Mouse (Mus musculus) lung, embryonic 16.5 days (tissue): ENCODE measurements around the gene Rnf224. TPM values are rescaled to one million over a fixed set of nuclear protein-coding genes. Genes with fewer than 3 reads are reported as not detected.

Experiments
- ATAC-seq: fragments of 200-750 bp; cut with Nextera tagmentation; 2 replicates; pipeline ENCODE4 v1.8.0; 2017; ENCODE audit warnings: low read depth, mild to moderate bottlenecking, moderate library complexity
- H3K27ac ChIP-seq: fragments of 300-500 bp; sonication (generic); 2 replicates; pipeline ENCODE4 v1.5.1; 2014; ENCODE audit warnings: mild to moderate bottlenecking, control low read depth, low read length
- H3K27me3 ChIP-seq: fragments of 300-500 bp; sonication (generic); 2 replicates; pipeline ENCODE4 v1.6.1; 2014; ENCODE audit warnings: low read depth, low read length, mixed read lengths; ENCODE audit not compliant: control insufficient read depth, insufficient read depth
- H3K36me3 ChIP-seq: fragments of 300-500 bp; sonication (generic); 2 replicates; pipeline ENCODE4 v1.6.1; 2014; ENCODE audit warnings: low read length; ENCODE audit not compliant: control insufficient read depth, insufficient read depth
- H3K4me1 ChIP-seq: fragments of 300-500 bp; sonication (generic); replicated peaks from 2 replicates; pipeline ENCODE4 v1.6.1; 2014; ENCODE audit warnings: low read length, mixed read lengths; ENCODE audit not compliant: control insufficient read depth, insufficient read depth
- H3K4me2 ChIP-seq: fragments of 300-500 bp; sonication (generic); 2 replicates; pipeline ENCODE4 v1.6.1; 2014; ENCODE audit warnings: low read depth, low read length, control low read depth
- H3K4me3 ChIP-seq: fragments of 300-500 bp; sonication (generic); 2 replicates; pipeline ENCODE4 v1.5.1; 2014; ENCODE audit warnings: mild to moderate bottlenecking, low read length, control low read depth
- H3K9ac ChIP-seq: fragments of 300-500 bp; sonication (generic); 2 replicates; pipeline ENCODE4 v1.6.1; 2014; ENCODE audit warnings: low read length, control low read depth
- H3K9me3 ChIP-seq: fragments of 300-500 bp; sonication (generic); 2 replicates; pipeline ENCODE4 v1.6.1; 2016; ENCODE audit warnings: low read length; ENCODE audit not compliant: control insufficient read depth
- WGBS: fragments of 180-500 bp; shearing (Covaris S2); extraction: QIAGEN DNeasy Blood & Tissue Kit; methylation state at CpG from one replicate; pipeline ENCODE4 v1.1.7; 2014; 5-methylcytosine and 5-hydroxymethylcytosine counted together
- polyA plus RNA-seq: library from polyadenylated mRNA; unstranded; fragments of >200 nt; fragmentation: Nextera tagmentation; extraction: Ambion mirVana; gene quantifications from 2 replicates; pipeline ENCODE4 v1.2.1, GENCODE M21; 2015

The Rnf224 gene
- polyA plus RNA-seq, 1 experiment from 2014 or later: not detected

- WGBS: 15% methylated on average over 55 of the region's 55 CpGs
- Histone ChIP-seq H3K27me3 (peaks cover 4% of the 10 kb centered on the region; the same call in 1 of the 2 replicates), H3K9ac (peak overlapping the region; percentile 64), H3K9me3 (no peaks in the 10 kb centered on the region), H3K4me3 (peak overlapping the region; percentile 47), H3K4me1 (peaks cover 22% of the 10 kb centered on the region), H3K36me3 (peaks cover 11% of the 10 kb centered on the region), H3K4me2 (peak overlapping the region; percentile 65), H3K27ac (peak overlapping the region; percentile 87)
- peak; percentile 41 for ATAC-seq
These were observed 41.1 kb downstream of the Rnf224 start for GRCm38 (mm10) chr2:25195211-25196156.

GRCm38 (mm10) chr2:25194486-25195171, 42.0 kb downstream of the Rnf224 start:
- Histone ChIP-seq H3K9ac (peak overlapping the region; percentile 10; the same call in 1 of the 2 replicates), H3K4me3 (peak overlapping the region; percentile 47), H3K9me3 (no peaks in the 10 kb centered on the region), H3K4me1 (peaks cover 22% of the 10 kb centered on the region), H3K27me3 (peaks cover 4% of the 10 kb centered on the region; the same call in 1 of the 2 replicates), H3K27ac (peak overlapping the region; percentile 87; the same call in 1 of the 2 replicates), H3K4me2 (peak overlapping the region; percentile 65), H3K36me3 (peaks cover 4% of the 10 kb centered on the region)
- WGBS: 76% methylated on average over 17 of the region's 17 CpGs
- no peak for ATAC-seq

- no peak overlapping the region for H3K9ac ChIP-seq
- no peak overlapping the region for H3K4me2 ChIP-seq
- WGBS: 75% methylated on average over 5 of the region's 5 CpGs
- ATAC-seq: no peak
- peaks cover 4% of the 10 kb centered on the region; the same call in 1 of the 2 replicates for H3K27me3 ChIP-seq
- no peaks in the 10 kb centered on the region for H3K9me3 ChIP-seq
- no peak overlapping the region for H3K4me3 ChIP-seq
- peaks cover 3% of the 10 kb centered on the region; the same call in 1 of the 2 replicates for H3K36me3 ChIP-seq
- peaks cover 22% of the 10 kb centered on the region for H3K4me1 ChIP-seq
- H3K27ac ChIP-seq: peak overlapping the region; percentile 50; the same call in 1 of the 2 replicates
These were observed 42.6 kb downstream of the Rnf224 start for GRCm38 (mm10) chr2:25194006-25194405.

- Histone ChIP-seq H3K9ac (0 out of 2 replicates have a peak overlapping the region, but pooled peaks have one; percentile 39), H3K4me2 (0 out of 2 replicates have a peak overlapping the region, but pooled peaks have one; percentile 30), H3K27me3 (peaks cover 4% of the 10 kb centered on the region; the same call in 1 of the 2 replicates), H3K27ac (peak overlapping the region; percentile 50), H3K4me3 (no peak overlapping the region), H3K4me1 (peaks cover 22% of the 10 kb centered on the region), H3K36me3 (peaks cover under 1% of the 10 kb centered on the region; the same call in 1 of the 2 replicates), H3K9me3 (no peaks in the 10 kb centered on the region)
- ATAC-seq: peak; percentile 71
- WGBS: 2% methylated on average over 6 of the region's 6 CpGs
These were observed 43.2 kb downstream of the Rnf224 start for GRCm38 (mm10) chr2:25193330-25193770.

GRCm38 (mm10) chr2:25187841-25188240, 48.7 kb downstream of the Rnf224 start:
- Histone ChIP-seq H3K27ac (no peak overlapping the region), H3K4me2 (no peak overlapping the region), H3K4me3 (no peak overlapping the region), H3K27me3 (peaks cover 7% of the 10 kb centered on the region), H3K36me3 (no peaks in the 10 kb centered on the region), H3K4me1 (peaks cover 7% of the 10 kb centered on the region; the same call in 1 of the 2 replicates), H3K9me3 (no peaks in the 10 kb centered on the region), H3K9ac (no peak overlapping the region)
- ATAC-seq: no peak
- 79% methylated on average over 6 of the region's 6 CpGs for WGBS

- Histone ChIP-seq H3K4me2 (peak overlapping the region; percentile 94), H3K9ac (no peak overlapping the region; the same call in 1 of the 2 replicates), H3K27me3 (peaks cover 13% of the 10 kb centered on the region), H3K36me3 (no peaks in the 10 kb centered on the region), H3K9me3 (no peaks in the 10 kb centered on the region), H3K4me3 (peak overlapping the region; percentile 57), H3K27ac (no peak overlapping the region), H3K4me1 (peaks cover 7% of the 10 kb centered on the region; the same call in 1 of the 2 replicates)
- ATAC-seq: no peak; the same call in 1 of the 2 replicates
- WGBS: 32% methylated on average over 5 of the region's 5 CpGs
These were observed 50.0 kb downstream of the Rnf224 start for GRCm38 (mm10) chr2:25186575-25186930.

GRCm38 (mm10) chr2:25185625-25186574, 50.7 kb downstream of the Rnf224 start:
- peak; percentile 63 for ATAC-seq
- H3K4me3 ChIP-seq: peak overlapping the region; percentile 57
- peak overlapping the region; percentile 94 for H3K4me2 ChIP-seq
- under 1% methylated on average over 64 of the region's 64 CpGs for WGBS
- H3K9ac ChIP-seq: peak overlapping the region; percentile 75
- peak overlapping the region; percentile 82 for H3K27ac ChIP-seq
- peaks cover 7% of the 10 kb centered on the region; the same call in 1 of the 2 replicates for H3K4me1 ChIP-seq
- H3K27me3 ChIP-seq: peaks cover 19% of the 10 kb centered on the region
- no peaks in the 10 kb centered on the region for H3K9me3 ChIP-seq
- no peaks in the 10 kb centered on the region for H3K36me3 ChIP-seq

GRCm38 (mm10) chr2:25184496-25184895, 52.1 kb downstream of the Rnf224 start:
- peaks cover 22% of the 10 kb centered on the region for H3K27me3 ChIP-seq

More at GRCm38 (mm10) chr2:25184496-25184895, 52.1 kb downstream of the Rnf224 start:
- no peaks in the 10 kb centered on the region for H3K36me3 ChIP-seq
- no peak overlapping the region for H3K9ac ChIP-seq
- no peak for ATAC-seq
- no peak overlapping the region for H3K27ac ChIP-seq
- H3K9me3 ChIP-seq: no peaks in the 10 kb centered on the region
- H3K4me1 ChIP-seq: peaks cover 7% of the 10 kb centered on the region; the same call in 1 of the 2 replicates
- H3K4me3 ChIP-seq: no peak overlapping the region
- WGBS: 95% methylated on average over 7 of the region's 7 CpGs
- H3K4me2 ChIP-seq: no peak overlapping the region
